Mouse (Mus musculus): Measurements from ENCODE around the gene Mrgprh.
"Not testable (repeated sequence)": the region's sequence is repeated elsewhere in the genome, so short reads cannot be mapped to it uniquely, and the experiment has no call there.

Mrgprh gene

DNA sequence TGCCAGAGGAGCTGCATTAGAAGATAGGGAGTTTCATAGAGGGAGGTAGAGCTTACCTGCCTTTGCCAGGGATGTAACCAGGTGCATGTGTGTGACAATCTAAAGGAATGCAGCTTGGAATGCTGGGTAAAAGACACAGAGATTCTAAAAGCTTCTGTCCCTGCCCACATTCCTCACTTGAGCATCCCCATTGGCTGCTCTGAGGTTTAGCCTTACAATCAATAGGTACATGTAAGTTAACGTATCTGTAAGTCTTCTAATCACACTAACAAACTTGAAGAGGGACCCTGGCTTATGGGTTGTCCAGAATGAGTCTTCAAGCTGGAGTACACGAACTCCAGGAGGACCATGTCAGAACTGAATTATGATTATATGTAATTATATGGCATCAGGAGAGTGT lies 7.8 kb upstream of the Mrgprh start, which contains the start of gene Mas1:
TSS of gene Mas1 (minus strand) at position 101 of the 400 bp plus-strand sequence.
- no peak for DNase-seq (ENCODE audit: low read depth in 1 of 2, low spot score in 2 of 2)

DNA sequence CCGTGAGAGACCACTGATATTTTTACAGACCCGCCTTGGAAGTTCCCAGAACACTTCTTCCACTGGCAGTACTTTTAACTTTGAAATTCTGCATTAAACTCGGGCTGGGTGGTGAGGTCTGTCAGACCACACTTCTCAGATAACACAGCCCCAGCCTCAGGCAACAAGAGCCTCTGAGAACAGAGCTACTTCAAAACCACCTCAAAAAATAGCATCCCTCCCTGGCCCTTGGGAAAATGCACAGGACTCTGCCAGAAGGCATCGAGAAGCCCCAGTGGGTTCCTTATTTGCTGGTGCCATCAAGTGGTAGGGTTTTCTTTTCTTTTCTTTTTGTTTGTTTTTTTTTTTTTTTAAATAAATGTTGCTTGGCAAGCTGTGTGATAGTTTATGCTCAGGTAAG lies 7.2 kb upstream of the Mrgprh start:
- DNase-seq (ENCODE audit: low read depth in 1 of 2, low spot score in 2 of 2) = no peak

DNA sequence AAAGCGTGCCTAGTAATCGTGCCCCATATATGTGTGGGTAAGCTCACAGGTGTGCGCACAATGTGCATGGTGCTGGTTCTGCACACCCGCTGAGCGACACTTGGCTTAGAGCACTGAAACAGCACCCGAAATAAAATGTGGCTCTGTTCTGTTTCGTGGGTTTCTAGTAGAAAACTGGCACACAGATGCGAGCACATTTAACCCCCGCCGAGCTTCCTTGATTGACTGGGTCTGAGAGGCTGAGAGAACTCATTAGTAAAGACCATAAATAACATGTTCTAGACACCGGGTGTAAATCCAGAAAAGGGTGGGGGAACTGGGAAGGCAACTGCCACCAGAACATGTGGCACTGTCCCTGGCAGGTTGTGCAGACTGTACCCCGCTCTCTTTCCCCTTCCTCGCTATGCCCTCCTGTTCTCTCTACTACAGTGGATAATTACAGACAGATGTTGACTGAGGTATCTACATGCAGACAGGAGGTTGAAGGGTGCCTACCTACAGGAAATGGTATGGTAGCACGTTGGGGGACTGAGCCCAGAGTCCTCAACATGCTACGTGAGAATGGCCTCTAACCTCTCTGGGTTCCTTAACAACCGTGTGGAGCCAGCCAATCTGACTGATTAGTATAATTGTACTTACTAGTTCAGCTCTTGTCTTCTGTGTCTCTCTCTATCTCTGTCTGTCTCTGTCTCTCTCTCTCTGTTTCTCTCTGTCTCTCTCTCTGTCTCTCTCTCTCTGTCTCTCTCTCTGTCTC lies 3.4 kb upstream of the Mrgprh start:
- no peak for DNase-seq (ENCODE audit: low read depth in 1 of 2, low spot score in 2 of 2)

DNA sequence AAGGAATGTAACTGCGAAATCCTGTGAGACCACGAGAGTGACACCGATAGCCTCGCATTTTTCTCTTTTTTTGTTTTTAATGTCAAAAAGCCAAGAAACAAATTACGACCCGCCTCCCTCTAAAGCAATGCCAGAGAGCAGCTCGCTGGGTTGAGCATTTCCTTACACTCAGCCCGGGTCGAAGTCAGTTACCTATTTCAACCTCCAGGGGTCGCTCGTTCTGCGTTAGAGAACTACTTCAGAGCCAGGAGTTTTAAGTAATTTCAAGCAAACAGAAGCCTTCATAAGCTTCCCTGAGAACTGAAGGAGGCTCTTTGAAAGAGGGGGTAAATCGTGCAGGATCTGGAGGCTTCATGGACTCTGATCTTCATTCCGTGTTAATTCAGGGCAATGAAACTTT lies 4.3 kb downstream of the Mrgprh start:
- DNase-seq (ENCODE audit: low read depth in 1 of 2, low spot score in 2 of 2) = peak; percentile 20 to 44

DNA sequence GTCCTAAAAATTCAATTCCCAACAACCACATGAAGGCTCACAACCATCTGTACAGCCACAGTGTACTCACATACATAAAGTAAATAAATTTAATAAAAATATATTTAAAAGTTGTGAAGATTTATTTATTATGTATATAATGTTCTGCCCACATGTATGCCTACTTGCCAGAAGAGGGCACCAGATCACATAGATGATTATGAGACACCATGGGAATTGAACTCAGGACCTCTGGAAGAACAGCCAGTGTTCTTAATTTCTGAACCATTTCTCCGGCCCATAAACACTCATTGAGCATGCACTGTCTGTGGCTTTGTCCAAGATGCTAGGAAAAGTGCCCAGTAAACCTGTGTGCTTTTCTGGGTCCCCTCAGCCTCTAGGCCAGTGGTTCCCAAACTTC lies 5.4 kb downstream of the Mrgprh start:
- DNase-seq (ENCODE audit: low read depth in 1 of 2, low spot score in 2 of 2) = no peak

DNA sequence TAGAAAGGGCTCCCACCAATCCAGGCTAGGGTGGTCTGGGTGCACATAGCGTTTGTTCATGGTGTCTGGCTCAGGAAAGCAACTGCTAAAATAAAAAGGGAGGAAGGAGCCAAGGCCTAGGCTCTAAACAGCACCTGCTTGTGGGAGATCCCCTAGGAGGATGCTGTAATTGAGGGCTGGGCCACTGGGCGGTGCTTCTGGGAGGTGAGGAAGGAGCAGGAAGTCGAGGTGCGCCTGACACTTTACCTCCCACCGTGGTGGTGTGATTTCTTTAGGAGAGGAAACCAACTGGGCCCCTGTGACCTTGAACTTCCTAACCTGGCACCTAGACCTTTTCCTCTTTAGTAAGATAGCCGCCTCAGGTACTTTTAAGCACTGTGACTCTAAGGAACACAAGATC lies 10.8 kb downstream of the Mrgprh start:
- DNase-seq (ENCODE audit: low read depth in 1 of 2, low spot score in 2 of 2) = no peak

DNA sequence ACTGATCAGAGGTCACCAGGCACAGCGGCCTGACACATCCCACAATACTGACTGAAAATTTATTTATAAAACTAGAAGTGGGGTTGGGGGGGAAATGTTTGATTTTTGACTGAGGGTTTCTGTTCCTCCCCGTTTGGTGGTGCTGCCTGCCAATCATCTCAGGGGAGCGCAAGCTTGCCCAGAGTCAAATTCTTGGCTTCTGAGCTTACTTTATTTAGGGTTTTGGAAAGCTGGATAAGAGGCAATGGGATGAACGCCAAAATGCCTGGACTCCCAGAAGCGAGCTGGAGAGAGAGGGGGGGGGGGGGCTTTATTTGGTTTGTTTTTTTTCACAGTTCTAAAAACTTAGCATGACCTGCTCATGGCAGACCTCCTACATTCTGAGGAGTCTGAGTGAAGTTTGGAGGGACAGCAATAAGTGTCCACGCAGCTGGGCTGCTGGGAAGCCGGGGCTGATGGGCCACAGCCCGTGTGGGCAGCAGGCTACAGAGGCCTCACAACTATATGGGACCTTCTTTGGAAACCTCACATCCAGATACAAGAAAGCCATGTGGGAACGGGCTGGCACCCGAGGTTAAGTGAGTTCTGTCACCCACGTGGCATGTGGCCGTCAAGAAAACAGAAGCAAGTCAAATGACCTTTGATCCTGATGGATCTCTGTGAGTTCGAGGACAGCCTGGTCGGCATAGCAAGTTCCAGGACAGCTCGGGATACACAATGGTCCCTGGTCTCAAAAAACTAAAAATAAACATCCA lies 11.4 kb downstream of the Mrgprh start:
- no peak for DNase-seq (ENCODE audit: low read depth in 1 of 2, low spot score in 2 of 2)

DNA sequence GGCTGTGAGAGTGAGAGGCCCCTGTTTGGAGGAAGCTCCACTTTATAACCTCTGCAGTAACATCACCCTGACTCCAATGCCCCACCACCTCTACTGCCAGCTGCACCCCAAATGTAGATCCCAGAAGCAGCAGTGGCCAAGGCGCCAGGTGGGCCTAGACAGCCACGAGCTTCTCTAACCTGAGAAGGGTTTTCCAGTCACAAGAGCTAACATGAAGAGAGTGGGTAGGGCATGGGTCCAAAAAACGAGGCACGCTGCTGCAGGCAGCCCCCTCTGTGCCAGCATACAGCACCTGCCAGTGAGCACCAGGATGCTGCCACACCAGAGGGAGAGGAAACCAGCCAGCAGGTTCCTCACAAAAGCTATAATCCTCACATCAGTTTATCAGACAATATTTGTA lies 15.2 kb downstream of the Mrgprh start:
- no peak for DNase-seq (ENCODE audit: low read depth in 1 of 2, low spot score in 2 of 2)

DNA sequence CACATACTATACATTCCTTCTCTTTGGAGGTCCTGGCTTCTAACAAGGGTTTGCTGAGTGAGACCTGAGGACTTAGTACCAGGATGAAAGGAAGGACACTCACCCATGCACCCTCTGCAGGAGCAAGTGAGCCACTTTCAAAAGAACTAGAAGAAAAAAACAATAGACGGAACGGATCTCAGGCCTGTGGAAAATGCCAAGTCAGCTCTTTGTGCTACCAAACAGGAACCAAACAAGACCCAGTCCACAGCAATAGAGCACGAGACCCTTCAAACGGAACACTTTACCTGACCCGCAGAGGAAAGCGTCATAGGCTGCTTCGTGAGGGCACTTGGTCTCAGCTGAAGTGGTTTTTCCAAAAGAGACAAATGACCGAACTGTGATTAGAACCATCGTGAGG lies 16.2 kb downstream of the Mrgprh start:
- DNase-seq (ENCODE audit: low read depth in 1 of 2, low spot score in 2 of 2) = no peak

DNA sequence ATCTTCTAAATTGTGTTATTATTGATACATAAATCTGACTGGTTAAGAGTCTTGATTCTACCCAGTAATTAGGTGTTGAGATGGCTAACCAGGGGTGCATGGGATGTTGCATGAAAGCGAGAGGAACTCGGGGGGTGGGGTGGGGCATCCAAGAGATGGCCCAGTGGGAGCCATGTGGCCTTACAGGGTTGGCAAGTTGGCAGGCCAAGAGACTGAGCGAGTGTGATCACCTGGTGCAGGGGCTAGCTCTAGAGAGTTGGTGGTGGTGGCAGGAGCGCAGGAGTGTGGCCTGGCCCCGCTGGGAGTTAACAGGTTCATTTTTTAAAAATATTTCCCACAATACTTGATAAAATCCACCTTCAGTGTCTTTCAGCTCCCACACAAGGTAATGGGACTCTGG lies 21.8 kb downstream of the Mrgprh start:
- DNase-seq (ENCODE audit: low read depth in 1 of 2, low spot score in 2 of 2) = no peak

DNA sequence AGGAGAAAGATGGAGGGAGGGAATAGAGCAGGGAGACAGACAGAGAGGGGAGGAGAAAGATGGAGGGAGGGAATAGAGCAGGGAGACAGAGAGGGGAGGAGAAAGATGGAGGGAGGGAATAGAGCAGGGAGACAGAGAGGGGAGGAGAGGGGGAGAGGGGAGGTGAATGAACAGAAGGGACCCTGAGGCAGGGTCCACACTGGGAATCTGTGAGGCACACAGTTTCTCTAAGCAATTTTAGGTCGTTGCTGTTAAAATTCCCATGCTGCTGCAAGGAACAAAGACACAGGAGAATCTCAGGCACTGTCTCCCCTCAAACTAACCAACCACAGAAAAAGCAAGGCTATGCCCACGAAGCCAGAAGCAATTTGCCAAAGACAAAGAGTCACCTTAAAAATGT lies 22.8 kb downstream of the Mrgprh start:
- DNase-seq (ENCODE audit: low read depth in 1 of 2, low spot score in 2 of 2) = not testable (repeated sequence)

DNA sequence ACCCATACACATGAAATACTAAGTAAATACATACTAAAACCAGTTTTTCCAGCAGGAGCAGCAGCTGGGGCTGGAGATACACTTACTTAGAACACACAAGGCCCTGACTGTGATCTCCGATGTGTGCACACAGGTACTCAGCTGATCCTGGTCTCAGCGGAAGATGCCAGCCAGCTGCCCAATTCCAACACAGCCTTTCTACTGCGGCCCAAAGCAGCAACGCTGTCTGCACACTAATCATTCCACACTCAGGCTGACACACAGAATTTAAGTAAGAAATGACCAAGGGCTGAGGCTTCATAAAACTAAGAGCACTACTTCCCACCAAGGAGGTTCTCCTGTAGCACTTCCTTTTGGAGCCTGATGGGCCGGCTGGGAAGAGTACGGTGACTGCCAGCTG lies 26.5 kb downstream of the Mrgprh start:
- no peak for DNase-seq (ENCODE audit: low read depth in 1 of 2, low spot score in 2 of 2)

DNA sequence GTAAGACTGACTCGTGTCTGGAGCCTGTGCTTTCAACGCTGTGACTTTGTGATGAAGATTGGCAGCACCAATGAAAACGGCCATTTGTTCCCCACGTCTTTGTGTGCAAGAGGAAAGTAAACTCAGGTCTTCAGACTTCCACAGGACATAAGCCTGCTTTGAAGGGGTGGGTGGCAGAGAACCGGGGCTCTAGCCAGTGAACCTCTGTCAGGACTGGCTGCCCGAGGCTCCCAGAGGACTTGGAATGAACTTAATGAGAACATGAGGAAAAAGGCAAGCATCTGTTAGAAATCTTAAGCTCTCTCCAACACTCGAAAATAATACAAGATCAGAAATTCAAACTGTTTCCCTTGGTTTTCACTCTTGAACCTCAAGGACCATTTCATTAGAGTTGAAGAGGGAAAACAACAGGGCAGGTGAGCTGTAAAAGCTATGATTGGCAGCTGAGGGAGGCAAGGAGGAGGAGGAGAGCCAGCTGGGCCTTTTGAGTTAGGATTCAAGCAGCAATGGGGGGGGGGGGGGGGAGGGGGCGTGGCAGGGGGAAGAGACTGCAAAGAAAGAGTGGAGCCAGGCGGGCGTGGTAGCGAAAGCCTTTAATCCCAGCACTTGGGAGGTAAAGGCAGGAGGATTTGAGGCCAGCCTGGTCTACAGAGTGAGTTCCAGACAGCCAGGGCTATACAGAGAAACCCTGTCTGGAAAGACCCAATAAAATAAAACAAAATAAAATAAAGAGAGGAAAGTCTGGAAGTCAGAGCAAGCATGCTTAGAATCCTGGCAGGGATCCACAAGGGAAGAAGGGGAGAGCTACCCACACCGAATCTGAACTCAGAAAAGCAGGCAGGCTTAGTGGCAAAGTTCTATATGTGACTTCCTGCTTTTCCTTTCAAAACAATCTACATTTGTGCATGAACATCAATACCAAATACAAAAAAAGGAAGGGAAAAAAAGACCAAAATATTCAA lies 27.8 kb downstream of the Mrgprh start:
- DNase-seq (ENCODE audit: low read depth in 1 of 2, low spot score in 2 of 2) = no peak

DNA sequence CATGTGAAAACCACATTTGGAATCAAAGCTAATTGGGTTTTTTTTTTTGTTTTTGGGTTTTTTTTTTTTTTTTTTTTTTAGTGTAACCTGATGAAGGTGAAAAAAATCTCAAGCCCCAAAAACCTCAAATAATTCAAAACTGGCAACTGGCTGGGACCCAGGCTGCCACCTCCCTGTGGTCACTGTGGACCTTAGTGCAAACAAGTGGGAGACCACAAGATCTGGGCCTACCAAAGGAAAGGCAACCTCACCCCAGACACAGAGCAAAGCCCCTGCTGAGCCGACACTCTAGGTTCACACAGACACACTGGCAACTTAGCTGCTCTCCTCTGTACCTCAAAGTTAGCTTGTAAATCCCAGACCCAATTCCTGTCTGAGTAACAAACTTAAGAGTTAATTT lies 28.5 kb downstream of the Mrgprh start:
- DNase-seq (ENCODE audit: low read depth in 1 of 2, low spot score in 2 of 2) = no peak

DNA sequence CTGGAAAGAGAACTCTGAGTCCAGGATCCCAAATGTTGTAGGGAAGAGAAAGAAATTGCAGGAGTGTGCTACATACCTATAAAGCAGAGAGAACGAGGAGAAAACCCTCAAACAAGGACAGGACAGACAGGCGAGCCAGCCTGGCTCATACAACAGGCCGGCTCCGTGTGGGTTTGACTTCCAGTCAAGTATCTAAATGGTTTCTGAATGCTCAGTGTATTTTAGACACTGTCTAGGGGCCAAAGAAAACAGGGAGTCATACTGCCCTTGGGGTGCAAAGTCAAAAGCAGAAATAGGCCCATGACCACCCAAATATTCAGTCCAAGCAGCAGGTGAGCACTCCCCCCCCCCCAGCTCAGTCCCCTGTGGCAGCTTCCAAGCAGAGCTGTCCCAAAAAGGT lies 30.0 kb downstream of the Mrgprh start:
- DNase-seq (ENCODE audit: low read depth in 1 of 2, low spot score in 2 of 2) = no peak

DNA sequence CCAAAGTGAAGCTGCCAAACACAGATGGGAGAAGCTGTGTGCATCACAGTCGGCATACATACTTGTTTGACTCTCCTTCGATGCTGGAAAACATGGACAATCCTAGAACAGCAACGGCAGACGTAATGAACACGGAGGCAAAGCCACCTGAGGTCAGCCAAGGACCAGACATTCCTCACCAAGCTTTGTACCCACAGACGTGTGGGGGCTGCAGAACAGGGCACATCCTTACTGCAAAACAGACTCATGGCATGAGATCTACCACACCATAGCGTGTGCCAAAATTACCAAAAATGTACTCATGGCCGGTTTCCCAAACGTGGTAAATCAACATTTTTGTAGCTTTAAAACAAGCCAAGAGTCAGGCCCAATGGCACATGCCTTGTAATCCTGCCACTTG lies 30.6 kb downstream of the Mrgprh start:
- DNase-seq (ENCODE audit: low read depth in 1 of 2, low spot score in 2 of 2) = no peak

DNA sequence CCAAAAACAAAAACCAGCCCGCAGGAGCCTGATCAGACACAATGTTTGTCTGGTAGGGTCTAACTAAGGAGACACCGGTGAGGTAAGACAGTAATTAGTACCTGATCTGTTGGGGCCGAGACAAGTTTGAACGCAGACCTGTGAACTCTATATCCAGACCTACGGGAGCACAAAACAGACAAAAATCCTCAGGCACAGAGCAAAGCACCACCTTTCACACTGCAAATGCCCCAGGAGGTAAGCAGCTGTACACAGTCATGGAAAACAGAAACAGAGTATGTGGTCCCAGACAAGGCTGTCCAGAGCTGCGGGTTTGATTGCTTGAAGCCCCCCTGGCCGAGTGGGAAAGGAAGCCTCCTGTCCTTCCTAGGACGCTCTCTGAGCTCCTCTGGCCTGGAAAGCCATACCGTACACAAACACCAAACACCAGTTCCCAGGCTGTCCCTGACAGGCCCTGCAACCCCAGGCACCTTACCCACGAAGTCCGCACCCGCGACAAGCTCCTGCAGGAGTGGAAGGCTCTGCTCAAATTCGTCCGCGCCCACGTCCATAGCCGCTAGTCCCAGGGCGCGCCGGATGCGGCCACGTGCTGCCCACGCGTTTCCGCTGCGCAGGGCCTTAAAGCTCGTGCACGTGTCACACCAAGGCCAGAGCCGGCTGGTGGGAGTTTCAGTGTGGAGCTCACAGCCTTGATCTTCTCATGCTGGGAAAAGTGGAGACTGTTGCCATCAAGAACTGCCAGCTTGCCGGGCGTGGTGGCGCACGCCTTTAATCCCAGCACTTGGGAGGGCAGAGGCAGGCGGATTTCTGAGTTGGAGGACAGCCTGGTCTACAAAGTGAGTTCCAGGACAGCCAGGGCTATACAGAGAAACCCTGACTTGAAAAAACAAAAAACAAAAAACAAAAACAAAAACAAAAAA lies 33.8 kb downstream of the Mrgprh start, which contains the start of gene Pnldc1:
TSS of gene Pnldc1 (minus strand) at position 870 of the 920 bp plus-strand sequence.
- DNase-seq (ENCODE audit: low read depth in 1 of 2, low spot score in 2 of 2) = no peak

DNA sequence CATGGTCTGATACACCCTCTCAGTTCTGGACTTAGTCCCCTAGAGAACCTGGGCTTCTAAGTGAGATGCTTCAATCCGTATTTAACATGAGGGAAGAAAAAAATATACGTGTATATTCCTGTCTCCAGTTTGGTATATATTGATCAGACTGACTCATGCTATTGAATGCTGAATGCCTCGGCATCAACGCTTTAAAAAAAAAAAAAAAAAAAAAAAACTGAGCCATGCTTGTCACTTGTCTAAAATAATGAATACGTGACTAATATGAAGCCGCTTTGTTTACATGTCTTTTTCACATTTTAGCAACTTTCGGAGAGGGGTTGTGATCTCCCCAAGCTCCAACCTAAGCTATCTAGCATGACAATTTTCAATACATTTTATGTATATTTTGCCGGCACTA lies 34.6 kb downstream of the Mrgprh start:
- no peak for DNase-seq (ENCODE audit: low read depth in 1 of 2, low spot score in 2 of 2)

DNA sequence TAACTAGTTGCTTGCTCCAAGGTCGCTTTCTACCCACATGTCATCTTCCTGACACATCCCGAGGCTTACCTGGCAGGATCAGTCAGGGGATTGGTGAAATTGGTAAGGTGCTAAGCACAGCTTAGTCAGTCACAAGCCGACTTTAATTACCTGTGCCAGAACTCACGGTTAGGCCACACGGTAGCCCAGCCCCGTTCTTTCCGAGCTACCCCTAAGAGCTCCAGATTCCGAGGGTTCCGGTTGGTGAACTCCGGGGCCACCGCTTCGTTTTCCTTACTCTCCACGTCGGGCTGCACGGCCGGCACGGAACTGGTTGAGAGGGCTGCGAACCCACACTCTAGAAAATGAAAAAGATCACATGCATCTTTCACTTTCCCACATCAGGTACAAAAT lies 39.6 kb downstream of the Mrgprh start, which contains the start of gene Tcp1:
TSS of gene Tcp1 (plus strand) at position 214 of the 393 bp plus-strand sequence.
- DNase-seq (ENCODE audit: low read depth in 1 of 2, low spot score in 2 of 2) = no peak

DNA sequence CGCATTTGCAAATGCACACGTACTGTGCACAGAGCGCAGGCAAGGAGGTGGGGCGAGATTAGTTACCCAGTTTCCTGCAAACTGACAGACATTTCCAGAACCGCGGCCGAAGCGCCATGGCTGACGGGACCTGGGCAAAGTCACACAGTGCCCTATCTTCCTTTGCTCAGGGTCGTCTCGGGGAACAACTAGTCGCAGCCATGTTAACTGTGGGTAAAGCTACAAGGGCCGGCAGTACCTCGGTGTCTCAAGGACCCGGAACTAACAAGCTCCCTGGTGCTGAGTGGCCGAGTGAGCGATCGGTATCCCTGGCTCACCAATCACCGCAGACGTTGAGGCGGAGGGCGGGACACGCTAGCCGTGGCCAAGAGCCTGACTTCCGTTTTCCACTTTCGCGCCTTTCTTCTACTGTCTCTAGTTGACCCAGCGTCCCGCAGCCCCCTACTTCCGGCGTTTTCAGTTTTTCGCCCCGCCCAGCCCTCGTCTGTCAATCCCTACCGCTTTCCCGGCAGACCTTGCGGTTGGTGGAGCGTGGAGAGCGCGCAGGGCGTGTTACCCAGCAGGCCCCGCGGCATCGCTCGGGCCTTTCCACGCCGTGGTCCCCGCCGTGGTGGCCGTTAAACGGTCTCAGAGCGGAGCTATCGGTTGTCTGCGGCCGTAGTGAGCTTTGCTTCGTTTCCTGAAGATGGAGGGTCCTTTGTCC lies 40.2 kb downstream of the Mrgprh start, which contains the start of gene Mrpl18:
TSS of gene Mrpl18 (minus strand) at position 465 of the 703 bp plus-strand sequence.
- peak; percentile 95 to 99 for DNase-seq (ENCODE audit: low read depth in 1 of 2, low spot score in 2 of 2)

Measured in monocyte, adult 2 months (primary cell).